Mouse (Mus musculus) cerebellum, adult 2 months (tissue): ENCODE data around the gene Marveld2.

Source experiments
- CTCF ChIP-seq: fragments of 200-500 bp; IDR thresholded peaks from 2 replicates; pipeline ENCODE4 v1.5.1; 2011; ENCODE audit warnings: low read depth, mild to moderate bottlenecking, control low read depth, low read length, moderate library complexity, borderline replicate concordance; ENCODE audit not compliant: insufficient read depth
- POLR2A ChIP-seq: fragments of 200-500 bp; IDR thresholded peaks from 2 replicates; pipeline ENCODE4 v1.6.1; 2011; ENCODE audit warnings: low read length, control low read depth, borderline replicate concordance; ENCODE audit not compliant: insufficient read depth

DNA sequence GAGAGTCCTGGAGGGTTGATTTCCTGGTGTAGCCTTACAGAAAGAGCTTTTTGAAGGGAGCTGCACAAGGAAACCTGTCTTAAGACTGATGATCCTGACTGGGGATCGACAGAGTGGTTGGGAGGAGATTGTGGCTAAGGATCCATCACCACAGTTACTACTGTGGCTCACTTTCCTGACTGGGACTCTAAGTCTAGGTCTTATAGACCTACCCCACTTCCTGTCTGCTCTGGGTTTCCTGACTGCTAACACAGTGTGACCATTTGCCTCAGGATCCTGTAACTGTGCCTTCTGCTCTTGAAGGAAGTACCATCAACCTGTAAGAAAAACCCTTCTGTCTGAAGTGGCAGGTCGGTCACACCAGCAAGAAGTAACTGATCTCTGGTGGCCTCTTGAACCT is 46.1 kb downstream of the Marveld2 start:
- TF ChIP-seq CTCF (no peak), POLR2A (no peak)
